Mouse (Mus musculus): ENCODE results near the gene Pcolce2.

The Pcolce2 gene

GRCm38 (mm10) chr9:95708943-95709342, 71.5 kb downstream of the Pcolce2 start:
- no peak for DNase-seq (ENCODE audit: low spot score)

- DNase-seq (ENCODE audit: low spot score), result no peak
Measured at GRCm38 (mm10) chr9:95712574-95712973, 75.2 kb downstream of the Pcolce2 start.

GRCm38 (mm10) chr9:95736238-95736637, 98.8 kb downstream of the Pcolce2 start:
- no peak for DNase-seq (ENCODE audit: low spot score)

GRCm38 (mm10) chr9:95744845-95745613, 107.6 kb downstream of the Pcolce2 start:
- DNase-seq (ENCODE audit: low spot score), result no peak

- DNase-seq (ENCODE audit: low spot score), result no peak
Measured at GRCm38 (mm10) chr9:95747298-95747697, 109.9 kb downstream of the Pcolce2 start.
